In genomic region chr19:38031144-38031543, GRCm38 (mm10) we compare ENCODE assay signal across 8 mouse cellular contexts. TPM values are rescaled to one million over a fixed set of nuclear protein-coding genes. Genes with fewer than 3 reads are reported as not detected.
DNase-seq lines count a peak whose midpoint lies in the region; ATAC-seq and TF ChIP-seq lines count a peak whose summit lies in the region.

No protein-coding gene starts in this region.

- no peaks in the 10 kb centered on the region for H3K27me3 ChIP-seq in heart, embryonic 12.5 days (replicated peaks)
- H3K27me3 ChIP-seq in lung, embryonic 16.5 days (ENCODE audit: control insufficient read depth, insufficient read depth, low read depth, low read length), result no peaks in the 10 kb centered on the region
- no peaks in the 10 kb centered on the region for H3K27me3 ChIP-seq in intestine, postnatal 0 days (replicated peaks; ENCODE audit: control insufficient read depth, insufficient read depth, low read length)
- H3K27me3 ChIP-seq in stomach, embryonic 14.5 days (ENCODE audit: control insufficient read depth, insufficient read depth, low read length), result no peaks in the 10 kb centered on the region

- no peak for DNase-seq in heart, adult 11 months
- no peak for DNase-seq in lung, postnatal 36 days
- no peak for DNase-seq in urinary bladder, postnatal 14 days (ENCODE audit: low spot score)
- DNase-seq in c-Kit-positive CD71-positive TER-119-positive erythroid progenitor cells, embryonic 14.5 days (ENCODE audit: low spot score), result no peak

- H3K36me3 ChIP-seq in heart, embryonic 12.5 days, result no peaks in the 10 kb centered on the region
- no peaks in the 10 kb centered on the region for H3K36me3 ChIP-seq in lung, embryonic 16.5 days (ENCODE audit: control insufficient read depth, insufficient read depth, low read length)
- H3K36me3 ChIP-seq in intestine, postnatal 0 days (ENCODE audit: control insufficient read depth, insufficient read depth), result no peaks in the 10 kb centered on the region
- H3K36me3 ChIP-seq in stomach, embryonic 14.5 days (ENCODE audit: control insufficient read depth, insufficient read depth, low read length), result no peaks in the 10 kb centered on the region

- 50% methylated on average over 9 of the region's 9 CpGs for WGBS in heart, embryonic 12.5 days
- 49% methylated on average over 9 of the region's 9 CpGs for WGBS in lung, embryonic 16.5 days
- WGBS in intestine, postnatal 0 days, result 36% methylated on average over 9 of the region's 9 CpGs
- 58% methylated on average over 9 of the region's 9 CpGs for WGBS in stomach, embryonic 14.5 days

- peak overlapping the region; percentile 38 for H3K4me2 ChIP-seq in heart, embryonic 12.5 days
- H3K4me2 ChIP-seq in lung, embryonic 16.5 days (ENCODE audit: low read depth, low read length), result peak overlapping the region; percentile 50; the same call in 1 of the 2 replicates
- H3K4me2 ChIP-seq in intestine, postnatal 0 days (replicated peaks; ENCODE audit: low read depth), result peak overlapping the region; percentile 3
- H3K4me2 ChIP-seq in stomach, embryonic 14.5 days (replicated peaks; ENCODE audit: low read depth, low read length), result peak overlapping the region; percentile 21; the same call in 1 of the 2 replicates

- no peaks in the 10 kb centered on the region for H3K9me3 ChIP-seq in heart, embryonic 12.5 days (replicated peaks)
- H3K9me3 ChIP-seq in lung, embryonic 16.5 days (ENCODE audit: control insufficient read depth, low read length), result no peaks in the 10 kb centered on the region
- H3K9me3 ChIP-seq in intestine, postnatal 0 days (ENCODE audit: control insufficient read depth), result no peaks in the 10 kb centered on the region
- H3K9me3 ChIP-seq in stomach, embryonic 14.5 days (ENCODE audit: control insufficient read depth, low read depth, low read length), result no peaks in the 10 kb centered on the region

- H3K9ac ChIP-seq in heart, embryonic 12.5 days, result no peak overlapping the region
- no peak overlapping the region for H3K9ac ChIP-seq in lung, embryonic 16.5 days (ENCODE audit: low read length)
- no peak overlapping the region for H3K9ac ChIP-seq in intestine, postnatal 0 days (ENCODE audit: low read depth, low read length)
- H3K9ac ChIP-seq in stomach, embryonic 14.5 days (replicated peaks; ENCODE audit: low read depth, low read length), result no peak overlapping the region

- ATAC-seq in heart, embryonic 12.5 days (ENCODE audit: insufficient number of reproducible peaks, low FRiP score), result no peak
- no peak for ATAC-seq in lung, embryonic 16.5 days (ENCODE audit: low read depth)
- ATAC-seq in intestine, postnatal 0 days, result no peak
- ATAC-seq in stomach, embryonic 14.5 days (ENCODE audit: insufficient number of reproducible peaks, insufficient read depth, low FRiP score, low read depth), result no peak

- H3K4me1 ChIP-seq in heart, embryonic 12.5 days (replicated peaks), result peaks cover 28% of the 10 kb centered on the region
- H3K4me1 ChIP-seq in lung, embryonic 16.5 days (replicated peaks; ENCODE audit: control insufficient read depth, insufficient read depth, low read length), result peaks cover 51% of the 10 kb centered on the region
- H3K4me1 ChIP-seq in intestine, postnatal 0 days (replicated peaks; ENCODE audit: control insufficient read depth, insufficient read depth, low read length), result peaks cover 11% of the 10 kb centered on the region; the same call in 1 of the 2 replicates
- H3K4me1 ChIP-seq in stomach, embryonic 14.5 days (ENCODE audit: control insufficient read depth, insufficient read depth, low read length), result peaks cover 40% of the 10 kb centered on the region

- H3K27ac ChIP-seq in heart, embryonic 12.5 days (ENCODE audit: poor library complexity, severe bottlenecking), result no peak overlapping the region
- no peak overlapping the region for H3K27ac ChIP-seq in lung, embryonic 16.5 days (ENCODE audit: low read length)
- H3K27ac ChIP-seq in intestine, postnatal 0 days (ENCODE audit: low read depth, low read length), result 0 out of 2 replicates have a peak overlapping the region, but pooled peaks have one; percentile 15
- H3K27ac ChIP-seq in stomach, embryonic 14.5 days (ENCODE audit: low read length), result no peak overlapping the region

- TF ChIP-seq CTCF in intestine, postnatal 0 days (IDR thresholded peaks at IDR 0.05; ENCODE audit: low read depth), result no peak

- no peak overlapping the region for H3K4me3 ChIP-seq in heart, embryonic 12.5 days
- H3K4me3 ChIP-seq in lung, embryonic 16.5 days (ENCODE audit: low read length), result no peak overlapping the region
- H3K4me3 ChIP-seq in intestine, postnatal 0 days (ENCODE audit: low read depth, low read length), result no peak overlapping the region
- no peak overlapping the region for H3K4me3 ChIP-seq in stomach, embryonic 14.5 days (ENCODE audit: low read depth, low read length)

RNA-seq across cellular contexts. Expression of gene Myof, which starts 12.2 kb away (rescaled TPM):
- polyA plus RNA-seq in heart, embryonic 12.5 days (2016; fragmentation: Nextera tagmentation; extraction: Ambion mirVana), result 8.9 and 9.4 TPM in 2 replicates
- polyA plus RNA-seq in lung, embryonic 16.5 days (2015; fragmentation: Nextera tagmentation; extraction: Ambion mirVana), result 32.3 and 35.2 TPM in 2 replicates
- 5.9 and 6.6 TPM in 2 replicates for polyA plus RNA-seq in intestine, postnatal 0 days (2015; fragmentation: Nextera tagmentation; extraction: Ambion mirVana)
- polyA plus RNA-seq in stomach, embryonic 14.5 days (2014; fragmentation: Nextera tagmentation; extraction: Ambion mirVana), result 22.7 and 25.1 TPM in 2 replicates

RNA-seq across cellular contexts. Expression of gene Cep55, which starts 23.7 kb away (rescaled TPM):
- polyA plus RNA-seq in heart, embryonic 12.5 days (2016; fragmentation: Nextera tagmentation; extraction: Ambion mirVana), result 34.5 and 35.9 TPM in 2 replicates
- polyA plus RNA-seq in lung, embryonic 16.5 days (2015; fragmentation: Nextera tagmentation; extraction: Ambion mirVana), result 44.5 and 46.8 TPM in 2 replicates
- polyA plus RNA-seq in intestine, postnatal 0 days (2015; fragmentation: Nextera tagmentation; extraction: Ambion mirVana), result 7.1 and 8.2 TPM in 2 replicates
- polyA plus RNA-seq in stomach, embryonic 14.5 days (2014; fragmentation: Nextera tagmentation; extraction: Ambion mirVana), result 28.5 and 33.3 TPM in 2 replicates
